ENCODE assay signal across 18 mouse cellular contexts in the genomic region with DNA sequence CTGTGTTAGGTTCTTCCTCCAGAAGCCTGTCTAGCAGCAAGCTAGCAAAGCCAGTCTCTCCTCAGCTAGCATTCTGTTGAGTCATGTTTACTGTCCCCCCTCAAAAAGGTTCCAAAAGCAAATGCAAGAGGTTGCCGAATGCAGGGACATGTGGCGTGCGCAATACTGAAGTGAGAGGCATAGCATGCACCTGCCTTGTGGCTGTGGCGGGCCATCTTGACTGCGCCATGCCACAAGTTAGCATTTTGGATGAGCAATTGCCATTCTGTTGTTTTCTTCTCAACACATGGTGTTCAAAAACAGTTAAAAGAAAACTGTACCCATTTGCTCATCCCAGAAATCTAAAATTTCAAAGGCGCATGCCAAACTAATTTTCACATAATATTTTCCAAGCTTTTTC.
"Had no signal": no experiment of that assay in that cellular context is flagged by ENCODE, and none has a peak within 500 bp of the region (broad histone marks: within the 10 kb centered on the region; RNA-seq: fewer than 3 reads in every experiment).

No protein-coding gene starts in this region.

- ATAC-seq: midbrain, embryonic 15.5 days had no signal

- H3K27ac ChIP-seq: left cerebral cortex, adult 2 months; liver, embryonic 13.5 days; midbrain, embryonic 12.5 days; midbrain, embryonic 15.5 days; neural tube, embryonic 12.5 days; stomach, postnatal 0 days had no signal

- H3K4me2 ChIP-seq: liver, embryonic 13.5 days; midbrain, embryonic 12.5 days; midbrain, embryonic 15.5 days; neural tube, embryonic 12.5 days had no signal

- H3K4me3 ChIP-seq: left cerebral cortex, adult 2 months; liver, embryonic 13.5 days; midbrain, embryonic 12.5 days; midbrain, embryonic 15.5 days; neural tube, embryonic 12.5 days had no signal

- H3K27me3 ChIP-seq: liver, embryonic 13.5 days; midbrain, embryonic 12.5 days; midbrain, embryonic 15.5 days; neural tube, embryonic 12.5 days had no signal

- H3K36me3 ChIP-seq: liver, embryonic 13.5 days; midbrain, embryonic 15.5 days; neural tube, embryonic 12.5 days had no signal

- DNase-seq: kidney, adult 18-20 months; kidney, adult 9 months; kidney, postnatal 14 days; liver, embryonic 13.5 days; lung, adult 2 months; lung, postnatal 14 days; lung, postnatal 4 days; right cerebral cortex, adult 18-20 months; right cerebral cortex, postnatal 14 days; right cerebral cortex, postnatal 4 days; thymus, adult 2 months; thymus, postnatal 14 days; thymus, postnatal 4 days had no signal

- H3K9me3 ChIP-seq: liver, embryonic 13.5 days; midbrain, embryonic 12.5 days; midbrain, embryonic 15.5 days; neural tube, embryonic 12.5 days had no signal

- H3K4me1 ChIP-seq: liver, embryonic 13.5 days had no signal

- H3K9ac ChIP-seq: liver, embryonic 13.5 days; midbrain, embryonic 12.5 days; midbrain, embryonic 15.5 days; neural tube, embryonic 12.5 days had no signal
